Mouse (Mus musculus) MEL (cell line): ENCODE data around the gene Stkld1. TPM values are rescaled to one million over a fixed set of nuclear protein-coding genes. Genes with fewer than 3 reads are reported as not detected.

Experiments used
- DNase-seq: peaks from one replicate; pipeline ENCODE4 v3.0.0; 2011; ENCODE audit warnings: low read depth, low spot score
- H3K27ac ChIP-seq: 2 replicates; pipeline ENCODE4 v1.5.1; 2012; ENCODE audit warnings: low read depth, mild to moderate bottlenecking, control low read depth, low read length, moderate library complexity; ENCODE audit not compliant: control insufficient read depth
- H3K27me3 ChIP-seq, 2 experiments: fragments of 150-350 bp in 1 of 2; sonication (generic) in 1 of 2; 2 replicates each; pipeline ENCODE4 v1.6.1; 2012; ENCODE audit warnings: low read length in 2 of 2, mild to moderate bottlenecking in 2 of 2, improper control_type of control experiment in 1 of 2, moderate library complexity in 1 of 2; ENCODE audit not compliant: insufficient read depth in 2 of 2, control insufficient read depth in 1 of 2
- H3K36me3 ChIP-seq, 2 experiments: 2 replicates each; pipeline ENCODE4 v1.6.1; 2012 to 2014; ENCODE audit warnings: low read length in 2 of 2, improper control_type of control experiment in 1 of 2, inconsistent platforms in 1 of 2, mild to moderate bottlenecking in 1 of 2; ENCODE audit not compliant: insufficient read depth in 2 of 2, control insufficient read depth in 1 of 2
- H3K4me1 ChIP-seq, 2 experiments: fragments of 150-350 bp in 1 of 2; sonication (generic) in 1 of 2; 2 replicates each; pipeline ENCODE4 v1.6.1; 2012; ENCODE audit warnings: low read length in 2 of 2, improper control_type of control experiment in 1 of 2, mild to moderate bottlenecking in 1 of 2; ENCODE audit not compliant: insufficient read depth in 2 of 2, control insufficient read depth in 1 of 2
- H3K4me3 ChIP-seq, 2 experiments: fragments of 150-350 bp in 1 of 2; sonication (generic) in 1 of 2; 2 replicates each; pipeline ENCODE4 v1.5.1; 2012; ENCODE audit warnings: low read depth in 2 of 2, low read length in 2 of 2, mild to moderate bottlenecking in 2 of 2, moderate library complexity in 2 of 2, control low read depth in 1 of 2, improper control_type of control experiment in 1 of 2; ENCODE audit not compliant: control insufficient read depth in 1 of 2, insufficient read depth in 1 of 2
- H3K79me2 ChIP-seq: 2 replicates; pipeline ENCODE4 v1.6.1; 2012; ENCODE audit warnings: mild to moderate bottlenecking, low read length, moderate library complexity; ENCODE audit not compliant: control insufficient read depth, poor library complexity, insufficient read depth
- H3K9ac ChIP-seq: 2 replicates; pipeline ENCODE4 v1.6.1; 2012; ENCODE audit warnings: low read depth, mild to moderate bottlenecking, control low read depth, low read length, moderate library complexity; ENCODE audit not compliant: control insufficient read depth, poor library complexity, severe bottlenecking
- H3K9me3 ChIP-seq: fragments of 150-350 bp; sonication (generic); replicated peaks from 2 replicates; pipeline ENCODE4 v1.6.1; 2012; ENCODE audit warnings: mild to moderate bottlenecking, low read length, improper control_type of control experiment, moderate library complexity; ENCODE audit not compliant: insufficient read depth
- BHLHE40 ChIP-seq: IDR thresholded peaks from 2 replicates; pipeline ENCODE4 v1.6.1; 2012; ENCODE audit warnings: low read depth, mild to moderate bottlenecking, inconsistent platforms, low read length, improper control_type of control experiment, borderline replicate concordance
- E2F4 ChIP-seq: IDR thresholded peaks from 2 replicates; pipeline ENCODE4 v1.6.1; 2011; ENCODE audit warnings: low read depth, low read length, improper control_type of control experiment, borderline replicate concordance
- ELF1 ChIP-seq: IDR thresholded peaks from 2 replicates; pipeline ENCODE4 v1.6.1; 2014; ENCODE audit warnings: low read depth, mild to moderate bottlenecking, inconsistent platforms, low read length, improper control_type of control experiment, moderate library complexity
- ETS1 ChIP-seq: IDR thresholded peaks from 2 replicates; pipeline ENCODE4 v1.6.1; 2012; ENCODE audit warnings: low read depth, mild to moderate bottlenecking, inconsistent platforms, low read length, improper control_type of control experiment, moderate library complexity
- GABPA ChIP-seq: IDR thresholded peaks from 2 replicates; pipeline ENCODE4 v1.6.1; 2012; ENCODE audit warnings: low read depth, mild to moderate bottlenecking, inconsistent platforms, low read length, improper control_type of control experiment, moderate library complexity
- GATA1 ChIP-seq: IDR thresholded peaks from 2 replicates; pipeline ENCODE4 v1.6.1; 2011; ENCODE audit warnings: low read depth, low read length, improper control_type of control experiment
- HCFC1 ChIP-seq: IDR thresholded peaks from 2 replicates; pipeline ENCODE4 v1.6.1; 2012; ENCODE audit warnings: low read depth, mild to moderate bottlenecking, inconsistent platforms, low read length, improper control_type of control experiment, moderate library complexity
- KAT2A ChIP-seq: conservative IDR thresholded peaks from 2 replicates; pipeline ENCODE4 v1.6.1; 2012; ENCODE audit warnings: low read depth, low read length, improper control_type of control experiment, inconsistent platforms
- MAFK ChIP-seq: IDR thresholded peaks from 2 replicates; pipeline ENCODE4 v1.6.1; 2011; ENCODE audit warnings: low read depth, mild to moderate bottlenecking, low read length, improper control_type of control experiment, borderline replicate concordance
- MAX ChIP-seq: IDR thresholded peaks from 2 replicates; pipeline ENCODE4 v1.6.1; 2011; ENCODE audit warnings: low read length, improper control_type of control experiment
- MAZ ChIP-seq: IDR thresholded peaks from 2 replicates; pipeline ENCODE4 v1.6.1; 2012; ENCODE audit warnings: low read depth, mild to moderate bottlenecking, inconsistent platforms, low read length, improper control_type of control experiment
- MEF2A ChIP-seq: IDR thresholded peaks from 2 replicates; pipeline ENCODE4 v1.6.1; 2014; ENCODE audit warnings: low read depth, mild to moderate bottlenecking, inconsistent platforms, low read length, improper control_type of control experiment; ENCODE audit not compliant: poor library complexity, insufficient replicate concordance, severe bottlenecking; ENCODE audit errors: extremely low read depth
- MXI1 ChIP-seq: IDR thresholded peaks from 2 replicates; pipeline ENCODE4 v1.6.1; 2011; ENCODE audit warnings: mild to moderate bottlenecking, low read depth, low read length, improper control_type of control experiment
- MYC ChIP-seq: IDR thresholded peaks from 2 replicates; pipeline ENCODE4 v1.6.1; 2011; ENCODE audit warnings: low read depth, mild to moderate bottlenecking, low read length, improper control_type of control experiment, moderate library complexity
- NELFE ChIP-seq: IDR thresholded peaks from 2 replicates; pipeline ENCODE4 v1.6.1; 2011; ENCODE audit warnings: low read depth, low read length, improper control_type of control experiment
- NRF1 ChIP-seq: IDR thresholded peaks from 2 replicates; pipeline ENCODE4 v1.6.1; 2014; ENCODE audit warnings: low read depth, mild to moderate bottlenecking, inconsistent platforms, low read length, improper control_type of control experiment, moderate library complexity; ENCODE audit not compliant: poor library complexity, insufficient read depth, severe bottlenecking
- POLR2A ChIP-seq, 2 experiments: IDR thresholded peaks; 2 replicates each; pipeline ENCODE4 v1.6.1; 2011 to 2012; ENCODE audit warnings: low read length in 2 of 2, mild to moderate bottlenecking in 2 of 2, control low read depth in 1 of 2, improper control_type of control experiment in 1 of 2, low read depth in 1 of 2, moderate library complexity in 1 of 2; ENCODE audit not compliant: control insufficient read depth in 1 of 2, insufficient read depth in 1 of 2, poor library complexity in 1 of 2
- POLR2AphosphoS2 ChIP-seq: IDR thresholded peaks from 2 replicates; pipeline ENCODE4 v1.6.1; 2011; ENCODE audit warnings: low read length, improper control_type of control experiment
- POLR2AphosphoS5 ChIP-seq: IDR thresholded peaks from 2 replicates; pipeline ENCODE4 v1.6.1; 2012; ENCODE audit warnings: low read depth, borderline replicate concordance, mild to moderate bottlenecking, inconsistent platforms, low read length, moderate library complexity, mixed read lengths
- RCOR1 ChIP-seq: IDR thresholded peaks from 2 replicates; pipeline ENCODE4 v1.6.1; 2012; ENCODE audit warnings: low read depth, mild to moderate bottlenecking, inconsistent platforms, low read length, improper control_type of control experiment
- SIN3A ChIP-seq: IDR thresholded peaks from 2 replicates; pipeline ENCODE4 v1.6.1; 2012; ENCODE audit warnings: low read length, improper control_type of control experiment, inconsistent platforms
- TBP ChIP-seq: IDR thresholded peaks from 2 replicates; pipeline ENCODE4 v1.8.0; 2011; ENCODE audit warnings: low read depth, low read length, improper control_type of control experiment
- TCF12 ChIP-seq: IDR thresholded peaks from 2 replicates; pipeline ENCODE4 v1.6.1; 2014; ENCODE audit warnings: low read depth, mild to moderate bottlenecking, inconsistent platforms, low read length, improper control_type of control experiment, moderate library complexity
- USF1 ChIP-seq: IDR thresholded peaks from 2 replicates; pipeline ENCODE4 v1.6.1; 2014; ENCODE audit warnings: low read depth, mild to moderate bottlenecking, inconsistent platforms, low read length, improper control_type of control experiment, moderate library complexity
- ZC3H11A ChIP-seq: IDR thresholded peaks from 2 replicates; pipeline ENCODE4 v1.6.1; 2012; ENCODE audit warnings: low read depth, mild to moderate bottlenecking, inconsistent platforms, low read length, improper control_type of control experiment
- ZMIZ1 ChIP-seq: IDR thresholded peaks from 2 replicates; pipeline ENCODE4 v1.6.1; 2012; ENCODE audit warnings: low read depth, mild to moderate bottlenecking, inconsistent platforms, low read length, improper control_type of control experiment, moderate library complexity
- ZNF384 ChIP-seq: IDR thresholded peaks from 2 replicates; pipeline ENCODE4 v1.6.1; 2012; ENCODE audit warnings: low read depth, mild to moderate bottlenecking, inconsistent platforms, low read length, improper control_type of control experiment
- polyA plus RNA-seq, 2 experiments: library from polyadenylated mRNA; stranded (reverse) in 1 of 2; unstranded in 1 of 2; fragments of >175 nt in 1 of 2; fragments of >200 nt in 1 of 2; gene quantifications; 2 replicates each; pipeline versions ENCODE4 v1.2.1 to v1.2.4; 2012; ENCODE audit warnings: low replicate concordance in 2 of 2, low read depth in 1 of 2; ENCODE audit not compliant: insufficient read length in 2 of 2, insufficient read depth in 1 of 2, missing spikeins in 1 of 2
- total RNA-seq: library from RNA; depleted of rRNA; stranded (reverse); fragments of 300-350 nt; gene quantifications from 2 replicates; pipeline ENCODE4 v1.2.3, GENCODE M21; 2012

Stkld1 gene
- total and polyA plus RNA-seq, 3 experiments, result 0.25 TPM; not detected in 2

- peak within 1 kb of the TSS; percentile 89 for H3K9ac ChIP-seq
- TF ChIP-seq RCOR1, result no peak
- TF ChIP-seq TCF12, result peak; percentile 56; the same call in 1 of the 2 replicates
- TF ChIP-seq TBP, result peak; percentile 86
- peak; percentile 93 for TF ChIP-seq HCFC1
- TF ChIP-seq MAFK, result no peak
- peak; percentile 80 for TF ChIP-seq ETS1
- TF ChIP-seq USF1, result peak; percentile 63
- TF ChIP-seq GABPA, result no peak
- TF ChIP-seq POLR2A (IDR thresholded peaks at IDR 0.05; ENCODE audit: control insufficient read depth in 1 of 2, insufficient read depth in 1 of 2, low read depth in 1 of 2, low read length in 2 of 2, poor library complexity in 1 of 2), result peak; percentile 76 to 98
- TF ChIP-seq ZC3H11A, result no peak
- 0 out of 2 replicates have a peak, but pooled peaks have one; percentile 0 for TF ChIP-seq BHLHE40
- peak; percentile 92 for TF ChIP-seq POLR2AphosphoS2
- TF ChIP-seq GATA1, result peak; percentile 54; the same call in 1 of the 2 replicates
- TF ChIP-seq ZNF384, result no peak
- no peak for TF ChIP-seq POLR2AphosphoS5
- TF ChIP-seq SIN3A, result peak; percentile 99
- TF ChIP-seq MXI1, result peak; percentile 93
- peak; percentile 85 for TF ChIP-seq ZMIZ1
- TF ChIP-seq E2F4, result no peak
- TF ChIP-seq KAT2A, result peak; percentile 69; the same call in 1 of the 2 replicates
- no peak for TF ChIP-seq MEF2A
- TF ChIP-seq MAX, result peak; percentile 81
- TF ChIP-seq ELF1, result peak; percentile 96
- TF ChIP-seq MAZ, result peak; percentile 56
- peak; percentile 86 for TF ChIP-seq MYC
- peak; percentile 91 for TF ChIP-seq NELFE
- TF ChIP-seq NRF1, result peak; percentile 87
- peak; percentile 99 for DNase-seq
- peak within 1 kb of the TSS; percentile 82 to 85 for H3K4me3 ChIP-seq
- H3K27me3 ChIP-seq, result no peaks in the 10 kb centered on the region
- H3K36me3 ChIP-seq, result peaks cover 4 to 10% of the 10 kb centered on the region in 2 experiments
- peaks cover 46% of the 10 kb centered on the region for H3K79me2 ChIP-seq
- peaks cover 0 to 4% of the 10 kb centered on the region in 2 experiments; a peak in 1 of 4 replicates for H3K4me1 ChIP-seq
- H3K27ac ChIP-seq, result peak within 1 kb of the TSS; percentile 91
- H3K9me3 ChIP-seq, result no peaks in the 10 kb centered on the region
Observed at GRCm38 (mm10) chr2:26902467-26903220, 31.2 kb upstream of the Stkld1 start, which contains the start of gene Surf6. TSS of gene Surf6 (minus strand) at chr2:26902879.
